Mouse (Mus musculus): ENCODE results near the gene Rgs12. TPM values are rescaled to one million over a fixed set of nuclear protein-coding genes. Genes with fewer than 3 reads are reported as not detected.

Rgs12 gene
- polyA plus RNA-seq, 1 experiment = 161 TPM

DNA sequence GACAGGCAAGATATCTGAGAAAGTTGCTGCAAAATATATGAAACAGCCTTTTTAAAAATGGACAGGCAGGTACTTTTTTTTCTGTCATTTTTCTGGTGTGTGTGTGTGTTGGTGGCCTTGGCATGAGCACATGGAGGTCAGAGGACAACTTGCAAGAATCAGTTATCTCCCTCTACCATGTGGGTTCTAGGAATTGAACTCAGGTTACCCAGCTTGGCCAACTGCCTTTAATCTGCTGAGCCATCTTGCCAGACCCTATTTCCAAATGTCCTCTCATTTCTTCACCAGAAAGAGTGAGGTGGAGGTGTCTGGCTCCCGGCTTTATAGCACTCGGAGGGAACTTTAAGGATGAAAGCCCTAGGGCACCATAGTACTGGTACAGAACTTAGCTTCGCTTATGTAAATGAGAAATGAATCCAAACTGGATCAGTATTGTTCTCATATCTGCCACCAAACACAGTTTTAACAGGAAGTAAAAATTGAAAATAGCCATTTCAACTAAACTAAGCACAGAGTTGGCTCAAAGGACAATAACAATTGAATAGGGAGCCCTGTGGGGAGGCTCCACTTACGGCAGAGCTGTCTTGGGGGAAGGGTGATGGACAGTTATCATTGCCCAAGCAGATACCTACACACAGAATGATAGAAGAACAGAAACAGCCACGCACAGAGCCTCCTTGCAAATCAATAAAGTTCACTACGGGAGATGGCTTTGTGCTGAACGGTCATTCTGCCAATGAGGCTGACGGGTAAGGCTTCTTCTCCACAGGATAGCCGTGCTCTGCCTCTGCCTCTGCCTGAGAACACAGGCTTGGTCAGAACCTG is 18.9 kb upstream of the Rgs12 start:
- no peak for TF ChIP-seq POLR2A (IDR thresholded peaks at IDR 0.05; ENCODE audit: borderline replicate concordance, extremely low read depth, low read depth, low read length)
- TF ChIP-seq CTCF (IDR thresholded peaks at IDR 0.05; ENCODE audit: insufficient read depth, low read length) = no peak
- 69% methylated on average over 9 of the region's 9 CpGs for WGBS
- DNase-seq = no peak
- Histone ChIP-seq H3K4me1 (ENCODE audit: control insufficient read depth, insufficient read depth, low read length) (peaks cover 20% of the 10 kb centered on the region), H3K4me3 (replicated peaks; ENCODE audit: extremely low read depth, low read depth, low read length) (no peak overlapping the region)

DNA sequence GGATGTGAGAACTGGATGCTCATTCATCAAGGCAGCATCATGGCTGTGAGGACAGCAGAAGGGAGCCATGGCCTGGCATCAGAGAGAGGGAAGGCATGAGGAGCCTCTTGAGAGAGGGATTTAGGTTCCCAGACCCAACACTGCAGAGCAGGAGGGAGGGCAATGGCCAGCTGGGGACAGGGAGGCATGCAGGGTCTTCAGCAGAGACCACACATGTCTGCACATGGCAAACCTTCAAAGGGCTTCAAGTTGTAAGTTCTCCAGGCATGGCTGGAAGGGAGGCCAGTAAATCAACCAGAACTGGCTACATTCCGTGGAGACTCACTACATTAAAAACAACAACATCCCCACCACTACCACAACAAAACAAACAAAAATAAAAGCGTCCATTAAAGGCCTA is 18.2 kb upstream of the Rgs12 start:
- no peak for DNase-seq
- Histone ChIP-seq H3K4me3 (replicated peaks; ENCODE audit: extremely low read depth, low read depth, low read length) (no peak overlapping the region), H3K4me1 (ENCODE audit: control insufficient read depth, insufficient read depth, low read length) (peaks cover 20% of the 10 kb centered on the region)
- 35% methylated on average over 2 of the region's 2 CpGs for WGBS
- TF ChIP-seq POLR2A (IDR thresholded peaks at IDR 0.05; ENCODE audit: borderline replicate concordance, extremely low read depth, low read depth, low read length) = no peak

DNA sequence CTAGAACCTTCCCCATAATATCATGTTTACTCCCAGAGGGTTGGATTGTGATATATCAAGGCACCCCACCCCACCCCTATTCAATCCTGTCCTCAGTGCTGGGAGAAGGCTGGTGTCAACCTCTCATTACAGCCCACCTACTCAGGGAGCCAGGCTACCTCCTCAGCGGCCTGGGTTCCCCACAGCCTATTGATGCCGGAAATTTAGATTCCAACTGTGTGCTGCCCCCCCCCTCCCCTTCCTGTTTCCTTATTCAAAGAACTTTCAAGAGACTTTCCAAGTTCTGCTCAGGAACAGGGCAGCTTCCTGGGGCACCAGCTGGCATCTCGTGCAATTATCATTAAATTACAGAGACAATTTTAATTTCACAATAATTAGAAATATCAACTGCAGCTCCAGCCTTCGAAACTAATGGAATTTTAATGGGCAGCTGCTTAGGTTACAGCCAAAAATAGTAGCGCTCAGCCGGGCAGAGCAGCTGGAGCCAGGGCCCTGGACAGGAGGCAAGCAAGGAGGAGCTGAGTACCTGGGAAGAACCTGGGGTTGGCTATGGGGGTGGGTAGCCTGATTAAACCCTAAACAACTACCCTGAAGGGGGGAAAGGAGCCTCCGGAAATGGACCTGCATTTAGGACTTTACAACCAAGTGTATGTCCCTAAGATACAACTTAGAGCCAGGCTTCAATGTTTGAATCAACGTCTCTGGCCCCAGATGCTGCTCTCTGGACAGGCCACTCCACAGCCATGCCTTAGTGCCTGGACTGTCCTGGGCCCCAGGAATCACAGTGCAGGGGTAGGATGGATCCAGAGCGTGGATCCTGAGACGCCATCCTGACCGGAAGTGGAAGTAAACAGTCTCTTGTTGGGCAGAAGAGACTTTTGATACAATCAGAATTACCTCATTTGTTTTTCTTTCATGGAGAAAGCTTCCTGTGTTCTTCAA is 17.5 kb upstream of the Rgs12 start:
- Histone ChIP-seq H3K4me3 (replicated peaks; ENCODE audit: extremely low read depth, low read depth, low read length) (no peak overlapping the region), H3K4me1 (ENCODE audit: control insufficient read depth, insufficient read depth, low read length) (peaks cover 20% of the 10 kb centered on the region)
- TF ChIP-seq POLR2A (IDR thresholded peaks at IDR 0.05; ENCODE audit: borderline replicate concordance, extremely low read depth, low read depth, low read length) = peak; percentile 61; the same call in 1 of the 2 replicates
- no peak for TF ChIP-seq CTCF (IDR thresholded peaks at IDR 0.05; ENCODE audit: insufficient read depth, low read length)
- 23% methylated on average over 11 of the region's 11 CpGs for WGBS
- DNase-seq = peak; percentile 19

DNA sequence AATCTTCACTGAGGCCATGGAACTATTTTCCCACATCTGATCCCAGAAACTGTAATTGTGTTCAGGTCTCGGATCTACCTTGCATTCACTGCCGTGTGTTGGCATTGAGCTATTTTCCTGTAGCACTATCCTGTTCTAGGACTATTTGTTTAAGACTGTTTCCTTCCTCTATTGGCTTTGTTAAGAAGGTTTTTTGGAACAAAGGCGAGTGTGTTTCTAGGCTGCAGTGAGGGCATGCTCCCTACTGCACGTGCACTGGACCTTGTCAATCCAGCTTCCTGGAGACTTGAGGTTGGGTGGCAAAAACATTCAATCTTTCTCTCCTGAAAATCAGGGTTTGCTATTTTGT is 16.8 kb upstream of the Rgs12 start:
- DNase-seq = no peak
- H3K4me1 ChIP-seq (ENCODE audit: control insufficient read depth, insufficient read depth, low read length) = peaks cover 20% of the 10 kb centered on the region
- H3K4me3 ChIP-seq (replicated peaks; ENCODE audit: extremely low read depth, low read depth, low read length) = no peak overlapping the region
- WGBS = 21% methylated on average over 4 of the region's 4 CpGs
- 0 out of 2 replicates have a peak, but pooled peaks have one; percentile 8 for TF ChIP-seq POLR2A (IDR thresholded peaks at IDR 0.05; ENCODE audit: borderline replicate concordance, extremely low read depth, low read depth, low read length)
- no peak for TF ChIP-seq CTCF (IDR thresholded peaks at IDR 0.05; ENCODE audit: insufficient read depth, low read length)

DNA sequence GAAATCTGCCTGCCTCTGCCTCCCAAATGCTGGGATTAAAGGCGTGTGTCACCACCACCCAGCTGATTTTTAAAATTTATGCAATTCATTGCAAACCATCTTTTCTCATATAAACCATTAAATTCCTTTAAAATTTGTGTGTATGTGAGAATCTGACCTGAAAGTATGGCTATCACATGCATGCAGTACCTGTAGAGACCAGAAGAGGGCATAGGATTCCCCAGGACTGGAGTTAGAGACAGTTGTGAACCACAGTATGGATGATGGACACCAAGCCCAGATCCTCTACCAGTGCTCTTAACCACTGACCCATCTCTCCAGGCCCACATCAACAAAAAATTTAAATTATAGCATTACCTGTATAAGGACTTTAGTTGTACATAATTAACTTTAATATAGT is 15.8 kb upstream of the Rgs12 start:
- 95% methylated on average over 1 of the region's 1 CpGs for WGBS
- Histone ChIP-seq H3K4me3 (replicated peaks; ENCODE audit: extremely low read depth, low read depth, low read length) (no peak overlapping the region), H3K4me1 (ENCODE audit: control insufficient read depth, insufficient read depth, low read length) (peaks cover 20% of the 10 kb centered on the region)
- DNase-seq = no peak
- no peak for TF ChIP-seq POLR2A (IDR thresholded peaks at IDR 0.05; ENCODE audit: borderline replicate concordance, extremely low read depth, low read depth, low read length)
- no peak for TF ChIP-seq CTCF (IDR thresholded peaks at IDR 0.05; ENCODE audit: insufficient read depth, low read length)

DNA sequence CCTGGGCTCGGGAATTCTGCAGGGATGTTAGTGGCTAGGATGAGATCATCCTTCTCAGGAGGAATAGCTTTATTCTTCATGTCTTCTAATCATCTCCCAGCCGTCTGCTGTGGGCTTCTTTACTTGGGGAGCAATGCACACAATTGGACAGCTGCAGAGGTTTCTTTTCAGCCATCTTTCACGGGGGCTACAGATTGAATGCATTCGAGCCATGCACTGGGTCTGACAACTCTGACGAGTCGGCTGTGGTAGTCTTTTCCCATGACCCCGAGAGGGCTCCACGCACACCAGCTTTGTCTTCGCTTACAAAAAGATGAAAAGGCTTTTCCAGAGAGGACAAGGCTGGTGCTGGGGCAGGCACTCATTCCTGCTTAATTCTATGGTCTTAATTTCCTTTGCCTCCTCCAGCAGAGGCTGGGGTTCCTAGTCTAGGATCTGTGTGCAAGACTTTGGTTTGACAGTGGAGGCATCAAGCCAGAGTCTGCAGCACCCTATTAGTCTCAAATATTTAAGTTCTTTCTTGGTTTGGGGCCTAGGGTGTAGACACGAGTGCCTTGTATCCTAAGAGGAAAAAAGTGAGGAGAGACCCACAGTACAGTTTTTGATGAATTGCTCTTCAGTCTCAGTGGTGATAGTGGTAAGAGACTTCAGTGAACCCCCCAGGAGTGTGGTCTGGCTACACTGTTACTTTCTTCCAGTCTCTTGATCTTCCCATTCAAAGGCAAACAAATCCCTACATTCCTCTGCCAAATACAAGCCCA is 7.4 kb upstream of the Rgs12 start:
- 71% methylated on average over 10 of the region's 10 CpGs for WGBS
- H3K4me3 ChIP-seq (replicated peaks; ENCODE audit: extremely low read depth, low read depth, low read length) = no peak overlapping the region
- TF ChIP-seq CTCF (IDR thresholded peaks at IDR 0.05; ENCODE audit: insufficient read depth, low read length) (no peak), POLR2A (IDR thresholded peaks at IDR 0.05; ENCODE audit: borderline replicate concordance, extremely low read depth, low read depth, low read length) (no peak)
- H3K4me1 ChIP-seq (ENCODE audit: control insufficient read depth, insufficient read depth, low read length) = peaks cover 5% of the 10 kb centered on the region
- no peak for DNase-seq

DNA sequence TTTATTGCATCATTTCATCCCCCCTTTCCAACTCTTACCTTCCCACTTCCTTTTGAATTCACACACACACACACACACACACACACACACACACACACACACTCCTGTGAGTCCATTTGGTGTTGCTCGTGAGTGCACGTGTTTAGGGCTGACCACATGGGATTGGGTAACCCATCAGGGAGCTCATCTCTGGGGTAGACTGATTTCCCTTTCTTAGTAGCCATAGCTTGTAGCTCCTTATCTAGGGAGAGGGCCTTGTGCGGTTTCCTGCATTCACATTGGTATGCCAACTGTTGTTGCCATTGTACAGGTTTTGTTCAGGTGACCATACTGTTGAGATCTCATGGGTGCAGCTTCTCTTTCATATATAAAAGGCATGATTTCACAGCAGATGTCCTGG is 5.8 kb upstream of the Rgs12 start:
- WGBS = 83% methylated on average over 3 of the region's 3 CpGs
- peaks cover 5% of the 10 kb centered on the region for H3K4me1 ChIP-seq (ENCODE audit: control insufficient read depth, insufficient read depth, low read length)
- TF ChIP-seq POLR2A (IDR thresholded peaks at IDR 0.05; ENCODE audit: borderline replicate concordance, extremely low read depth, low read depth, low read length) (no peak), CTCF (IDR thresholded peaks at IDR 0.05; ENCODE audit: insufficient read depth, low read length) (no peak)
- no peak overlapping the region for H3K4me3 ChIP-seq (replicated peaks; ENCODE audit: extremely low read depth, low read depth, low read length)
- no peak for DNase-seq

DNA sequence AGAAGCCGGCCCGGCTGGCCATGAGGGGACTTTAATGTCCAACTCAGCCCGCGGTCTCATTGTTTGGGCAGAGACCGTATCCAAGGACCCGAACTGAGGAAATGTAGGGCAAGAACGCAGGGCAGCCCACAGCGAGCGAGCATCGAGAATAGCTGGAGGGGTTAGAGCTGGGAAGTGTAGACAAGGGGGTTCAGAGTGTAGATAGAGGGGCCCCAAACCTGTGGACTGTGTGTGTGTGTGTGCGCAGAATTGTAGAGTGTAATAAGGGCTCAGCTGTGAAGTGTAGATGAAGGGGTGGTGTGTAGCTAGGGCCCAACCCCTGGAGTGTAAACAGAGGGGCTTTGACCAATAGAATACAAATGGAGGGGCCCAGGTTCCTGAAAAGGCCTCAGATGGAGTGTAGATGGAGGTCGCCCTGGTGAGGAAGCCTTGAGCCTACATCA is 545 bp downstream of the Rgs12 start:
- no peak for DNase-seq
- TF ChIP-seq POLR2A (IDR thresholded peaks at IDR 0.05; ENCODE audit: borderline replicate concordance, extremely low read depth, low read depth, low read length) (peak; percentile 33; the same call in 1 of the 2 replicates), CTCF (IDR thresholded peaks at IDR 0.05; ENCODE audit: insufficient read depth, low read length) (no peak)
- 6% methylated on average over 12 of the region's 12 CpGs for WGBS
- Histone ChIP-seq H3K4me3 (replicated peaks; ENCODE audit: extremely low read depth, low read depth, low read length) (peak overlapping the region; percentile 81), H3K4me1 (ENCODE audit: control insufficient read depth, insufficient read depth, low read length) (peaks cover 9% of the 10 kb centered on the region)
